Mouse (Mus musculus) embryonic stem cell, embryonic (primary cell): ENCODE measurements around the gene Adarb1.

Source experiments
- CTCF ChIA-PET, 4 experiments: fragments of 300-600 bp in 2 of 4; fragments of 350-600 bp in 2 of 4; sonication (Branson Sonifier 250); formaldehyde crosslinking; loops; one replicate each; lab custom pipeline; 2022; ENCODE audit warnings: inconsistent platforms in 2 of 4; lab: Charles Lee
- POLR2A ChIA-PET, 4 experiments: fragments of 300-600 bp in 2 of 4; fragments of 350-600 bp in 2 of 4; sonication (Branson Sonifier 250); formaldehyde crosslinking; loops; one replicate each; lab custom pipeline; 2022; ENCODE audit warnings: antibody characterized with exemption in 4 of 4, inconsistent platforms in 1 of 4; lab: Charles Lee

Adarb1 gene

GRCm38 (mm10) chr10:77366959-77367358, 51.1 kb downstream of the Adarb1 start:
- CTCF ChIA-PET = no interaction called here
- POLR2A ChIA-PET = interaction anchor here in 1 of 4 experiments (0.8 kb wide), 1 partner anchor 334 kb away, joined by 3 read pairs; no protein-coding TSS in a partner anchor

GRCm38 (mm10) chr10:77365212-77365611, 52.9 kb downstream of the Adarb1 start:
- ChIA-PET CTCF (no interaction called here), POLR2A (no interaction called here)

GRCm38 (mm10) chr10:77360486-77360885, 57.6 kb downstream of the Adarb1 start:
- ChIA-PET CTCF (no interaction called here), POLR2A (interaction anchor here in 1 of 4 experiments (0.9 kb wide), 1 partner anchor 21 kb away, joined by 3 read pairs; no protein-coding TSS in a partner anchor)

- ChIA-PET CTCF (interaction anchor here (0.6 to 1.4 kb wide), 9 partner anchors 76 to 1077 kb away, joined by 3 to 5 read pairs (median 3); partner anchors contain the start of gene Fam207a (in 1 of the 4)), POLR2A (interaction anchor here in 1 of 4 experiments (0.5 kb wide), 1 partner anchor 217 kb away, joined by 5 read pairs; no protein-coding TSS in a partner anchor)
Observed at GRCm38 (mm10) chr10:77357957-77358356, 60.1 kb downstream of the Adarb1 start.

GRCm38 (mm10) chr10:77353031-77353745, 64.9 kb downstream of the Adarb1 start:
- POLR2A ChIA-PET = interaction anchor here in 1 of 4 experiments (1.1 kb wide), 1 partner anchor 68 kb away, joined by 4 read pairs; no protein-coding TSS in a partner anchor
- CTCF ChIA-PET = interaction anchor here (0.5 to 2.1 kb wide), 75 partner anchors 9 to 583 kb away, joined by 3 to 26 read pairs (median 4); partner anchors contain the start of gene Pofut2 (in 2 of the 4)

GRCm38 (mm10) chr10:77342842-77343241, 75.2 kb downstream of the Adarb1 start:
- POLR2A ChIA-PET = no interaction called here

GRCm38 (mm10) chr10:77341711-77342110, 76.4 kb downstream of the Adarb1 start:
- CTCF ChIA-PET = interaction anchor here in 2 of 4 experiments (0.7 to 1.5 kb wide), 2 partner anchors 11 to 12 kb away, joined by 3 to 7 read pairs; no protein-coding TSS in a partner anchor
- POLR2A ChIA-PET = no interaction called here

More at GRCm38 (mm10) chr10:77342842-77343241, 75.2 kb downstream of the Adarb1 start:
- CTCF ChIA-PET = no interaction called here

- ChIA-PET POLR2A (interaction anchor here in 1 of 4 experiments (1.7 kb wide), 1 partner anchor 18 kb away, joined by 4 read pairs; no protein-coding TSS in a partner anchor), CTCF (interaction anchor here in 1 of 4 experiments (1.5 kb wide), 1 partner anchor 12 kb away, joined by 7 read pairs; no protein-coding TSS in a partner anchor)
Observed at GRCm38 (mm10) chr10:77341059-77341458, 77.0 kb downstream of the Adarb1 start.

GRCm38 (mm10) chr10:77339871-77340341, 78.2 kb downstream of the Adarb1 start:
- ChIA-PET POLR2A (interaction anchor here in 2 of 4 experiments (0.9 to 1.7 kb wide), 3 partner anchors 17 to 80 kb away, joined by 3 to 4 read pairs (median 3); no protein-coding TSS in a partner anchor), CTCF (interaction anchor here in 3 of 4 experiments (1.0 to 3.0 kb wide), 3 partner anchors 13 kb away, joined by 3 to 13 read pairs (median 6); no protein-coding TSS in a partner anchor)

GRCm38 (mm10) chr10:77333518-77333917, 84.6 kb downstream of the Adarb1 start:
- ChIA-PET POLR2A (no interaction called here), CTCF (interaction anchor here in 1 of 4 experiments (0.7 kb wide), 1 partner anchor 179 kb away, joined by 3 read pairs; no protein-coding TSS in a partner anchor)

GRCm38 (mm10) chr10:77329446-77330094, 88.5 kb downstream of the Adarb1 start:
- POLR2A ChIA-PET = interaction anchor here in 2 of 4 experiments (1.4 to 1.5 kb wide), 2 partner anchors 90 to 175 kb away, joined by 3 read pairs; no protein-coding TSS in a partner anchor
- CTCF ChIA-PET = interaction anchor here in 2 of 4 experiments (0.6 to 1.0 kb wide), 2 partner anchors 48 to 188 kb away, joined by 3 read pairs; no protein-coding TSS in a partner anchor

- POLR2A ChIA-PET = interaction anchor here in 1 of 4 experiments (0.6 to 1.0 kb wide), 2 partner anchors 10 to 117 kb away, joined by 3 read pairs; no protein-coding TSS in a partner anchor
Observed at GRCm38 (mm10) chr10:77324716-77325115, 93.4 kb downstream of the Adarb1 start.

GRCm38 (mm10) chr10:77321611-77322010, 96.5 kb downstream of the Adarb1 start:
- CTCF ChIA-PET = no interaction called here
- POLR2A ChIA-PET = interaction anchor here in 1 of 4 experiments (1.1 kb wide), 1 partner anchor 13 kb away, joined by 3 read pairs; no protein-coding TSS in a partner anchor

More at GRCm38 (mm10) chr10:77324716-77325115, 93.4 kb downstream of the Adarb1 start:
- CTCF ChIA-PET = interaction anchor here in 2 of 4 experiments (0.6 to 1.0 kb wide), 3 partner anchors 12 to 1206 kb away, joined by 3 read pairs; no protein-coding TSS in a partner anchor

GRCm38 (mm10) chr10:77321001-77321400, 97.1 kb downstream of the Adarb1 start:
- POLR2A ChIA-PET = interaction anchor here in 1 of 4 experiments (1.1 kb wide), 1 partner anchor 13 kb away, joined by 3 read pairs; no protein-coding TSS in a partner anchor
- CTCF ChIA-PET = no interaction called here

- CTCF ChIA-PET = interaction anchor here in 2 of 4 experiments (0.6 to 1.0 kb wide), 2 partner anchors 227 to 524 kb away, joined by 3 to 6 read pairs; no protein-coding TSS in a partner anchor
- POLR2A ChIA-PET = interaction anchor here in 1 of 4 experiments (0.7 kb wide), 1 partner anchor 561 kb away, joined by 4 read pairs; no protein-coding TSS in a partner anchor
Observed at GRCm38 (mm10) chr10:77315682-77316081, 102.4 kb downstream of the Adarb1 start.

GRCm38 (mm10) chr10:77314711-77315266, 103.3 kb downstream of the Adarb1 start:
- ChIA-PET CTCF (interaction anchor here in 3 of 4 experiments (0.6 to 1.2 kb wide), 6 partner anchors 9 to 523 kb away, joined by 3 to 4 read pairs (median 3); no protein-coding TSS in a partner anchor), POLR2A (interaction anchor here in 3 of 4 experiments (0.6 to 1.0 kb wide), 5 partner anchors 9 to 102 kb away, joined by 3 to 7 read pairs (median 3); no protein-coding TSS in a partner anchor)

- CTCF ChIA-PET = no interaction called here
- POLR2A ChIA-PET = interaction anchor here in 1 of 4 experiments (0.7 kb wide), 1 partner anchor 8 kb away, joined by 3 read pairs; no protein-coding TSS in a partner anchor
Observed at GRCm38 (mm10) chr10:77308978-77309377, 109.1 kb downstream of the Adarb1 start.
